Mouse (Mus musculus) kidney, adult 2 months (tissue): ENCODE measurements at regions not wholly inside any gene's neighbourhood (a gene's known extent, or its start where the extent isn't known, plus 50 kb on each side); places are given as distances from the start of the nearest gene placed in this dataset.

Experiments used
- DNase-seq: peaks from one replicate; pipeline ENCODE4 v3.0.0; 2021
- H3K27ac ChIP-seq: fragments of 200-500 bp; 2 replicates; pipeline ENCODE4 v1.5.1; 2012; ENCODE audit warnings: low read depth, low read length, control low read depth, inconsistent platforms; ENCODE audit not compliant: insufficient read depth
- H3K27me3 ChIP-seq: fragments of 200-500 bp; replicated peaks from 2 replicates; pipeline ENCODE4 v1.6.1; 2012; ENCODE audit warnings: mild to moderate bottlenecking, moderate library complexity, low read length, inconsistent platforms; ENCODE audit not compliant: control insufficient read depth, insufficient read depth
- H3K36me3 ChIP-seq: fragments of 200-500 bp; 2 replicates; pipeline ENCODE4 v1.6.1; 2012; ENCODE audit warnings: mild to moderate bottlenecking, moderate library complexity, low read length, inconsistent platforms; ENCODE audit not compliant: control insufficient read depth, insufficient read depth
- H3K4me1 ChIP-seq: fragments of 200-500 bp; 2 replicates; pipeline ENCODE4 v1.6.1; 2011; ENCODE audit warnings: low read length; ENCODE audit not compliant: control insufficient read depth, insufficient read depth
- H3K4me3 ChIP-seq: fragments of 200-500 bp; 2 replicates; pipeline ENCODE4 v1.5.1; 2011; ENCODE audit warnings: mild to moderate bottlenecking, low read depth, low read length, control low read depth; ENCODE audit not compliant: insufficient read depth
- CTCF ChIP-seq: fragments of 200-500 bp; conservative IDR thresholded peaks from 2 replicates; pipeline ENCODE4 v1.5.1; 2011; ENCODE audit warnings: low read depth, mild to moderate bottlenecking, control low read depth, low read length, moderate library complexity, mixed read lengths; ENCODE audit not compliant: insufficient read depth, insufficient read length
- POLR2A ChIP-seq: fragments of 200-500 bp; IDR thresholded peaks from one replicate; pipeline ENCODE4 v1.6.1; 2011; ENCODE audit warnings: low read depth, low read length, control low read depth
- WGBS: fragments of 180-500 bp; shearing (Covaris S2); methylation state at CpG from one replicate; pipeline ENCODE4 v1.1.7; 2018; 5-methylcytosine and 5-hydroxymethylcytosine counted together

DNA sequence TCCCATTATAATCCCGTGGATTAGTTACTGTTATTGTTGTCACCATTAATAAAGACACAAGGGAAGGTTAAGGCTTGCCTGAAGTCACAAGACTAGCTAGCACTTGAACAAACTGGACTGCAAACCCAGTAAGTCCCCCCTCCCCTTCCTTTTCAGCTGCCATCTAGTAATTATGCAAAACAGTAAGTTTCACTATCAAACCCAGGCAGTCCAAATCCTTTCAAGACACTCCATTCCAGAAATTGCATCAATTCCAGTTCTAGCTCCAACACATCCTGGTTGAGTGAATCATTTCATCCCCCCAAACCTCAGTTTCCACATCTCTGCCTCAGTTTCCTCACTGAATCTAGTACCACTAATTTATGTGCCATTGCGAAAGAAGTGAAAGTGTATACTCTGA, 129.7 kb upstream of the Plxnc1 start:
- DNase-seq, result peak; percentile 7
- H3K27ac ChIP-seq, result no peak overlapping the region
- WGBS, result 74% methylated on average over 2 of the region's 2 CpGs
- no peak overlapping the region for H3K4me3 ChIP-seq
- TF ChIP-seq CTCF (no peak), POLR2A (no peak)
- no peaks in the 10 kb centered on the region; the same call in 1 of the 2 replicates for H3K4me1 ChIP-seq
- no peaks in the 10 kb centered on the region for H3K27me3 ChIP-seq
- H3K36me3 ChIP-seq, result no peaks in the 10 kb centered on the region

DNA sequence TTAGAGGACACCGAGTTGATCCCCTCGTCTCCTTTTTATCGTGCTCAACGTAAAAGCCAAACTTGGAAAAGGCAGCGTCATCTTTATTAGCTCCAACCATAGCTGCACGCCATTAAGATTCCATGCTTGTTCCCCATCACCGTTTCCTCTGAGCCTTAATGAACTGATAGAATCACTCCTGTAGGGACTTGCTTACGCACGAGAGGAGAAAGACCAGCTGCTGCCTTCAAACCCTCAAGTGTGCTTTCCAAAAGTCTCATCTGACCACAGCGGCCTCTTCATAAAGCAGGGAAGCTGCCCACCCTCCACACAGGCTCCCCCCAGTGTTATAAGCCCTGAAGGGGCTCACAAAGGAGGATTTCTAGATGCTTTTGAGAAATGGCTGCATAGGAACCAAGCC, 123.3 kb upstream of the Plxnc1 start:
- no peak for DNase-seq
- Histone ChIP-seq H3K36me3 (no peaks in the 10 kb centered on the region), H3K27me3 (no peaks in the 10 kb centered on the region), H3K4me1 (no peaks in the 10 kb centered on the region), H3K4me3 (no peak overlapping the region), H3K27ac (no peak overlapping the region)
- 82% methylated on average over 10 of the region's 10 CpGs for WGBS
- TF ChIP-seq CTCF (no peak), POLR2A (no peak)

DNA sequence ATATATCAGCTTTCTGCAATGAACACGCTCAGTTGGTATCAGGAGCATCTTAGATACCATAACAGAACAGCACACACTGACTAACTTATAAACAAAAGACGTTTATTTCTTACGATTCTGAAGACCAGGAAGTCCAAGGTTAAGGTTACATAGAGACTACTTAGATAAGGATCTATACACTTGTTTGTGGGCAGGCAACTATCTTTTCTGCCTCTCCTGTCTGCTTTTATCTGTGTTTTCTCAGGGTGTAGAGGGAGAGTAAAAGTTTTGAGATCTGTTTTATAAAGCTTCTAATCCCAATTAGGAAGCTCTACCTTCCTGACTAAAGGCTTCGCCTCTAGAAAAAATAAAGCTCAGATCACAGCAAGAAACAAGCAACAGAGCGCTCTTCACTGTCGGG, 122.1 kb upstream of the Plxnc1 start:
- Histone ChIP-seq H3K27me3 (no peaks in the 10 kb centered on the region), H3K4me1 (no peaks in the 10 kb centered on the region), H3K4me3 (no peak overlapping the region), H3K27ac (no peak overlapping the region), H3K36me3 (no peaks in the 10 kb centered on the region)
- 68% methylated on average over 6 of the region's 6 CpGs for WGBS
- TF ChIP-seq POLR2A, result no peak
- DNase-seq, result no peak

DNA sequence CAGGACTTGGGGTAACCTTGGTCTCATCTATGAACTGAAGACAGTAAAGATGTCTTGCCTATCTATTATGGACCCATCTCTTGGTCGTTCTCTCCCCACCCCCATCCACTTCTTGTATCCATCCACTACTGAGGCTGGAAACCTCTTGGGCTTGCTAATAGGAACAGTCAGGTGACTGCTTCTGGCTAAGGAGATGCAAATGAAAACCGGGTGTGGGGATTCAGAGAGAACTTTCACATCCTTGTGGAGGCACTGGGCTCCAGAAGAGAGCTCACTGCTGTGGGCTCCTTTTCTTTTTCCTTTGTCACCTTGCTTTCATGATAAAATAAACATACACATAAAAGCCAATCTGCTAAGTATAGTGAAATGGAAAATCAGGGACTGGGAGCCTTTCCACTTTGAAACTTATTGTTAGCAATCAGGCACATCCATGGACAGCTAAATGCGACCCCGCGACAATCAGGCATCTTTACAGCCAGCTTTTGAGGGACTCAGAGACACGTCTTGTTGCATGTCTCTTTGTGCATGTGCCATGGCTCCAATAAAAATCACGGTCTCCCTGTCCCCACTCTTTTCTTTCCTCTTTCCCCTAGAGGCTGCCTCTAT, 115.0 kb upstream of the Plxnc1 start:
- 76% methylated on average over 7 of the region's 7 CpGs for WGBS
- H3K27ac ChIP-seq, result no peak overlapping the region
- TF ChIP-seq CTCF (no peak), POLR2A (no peak)

DNA sequence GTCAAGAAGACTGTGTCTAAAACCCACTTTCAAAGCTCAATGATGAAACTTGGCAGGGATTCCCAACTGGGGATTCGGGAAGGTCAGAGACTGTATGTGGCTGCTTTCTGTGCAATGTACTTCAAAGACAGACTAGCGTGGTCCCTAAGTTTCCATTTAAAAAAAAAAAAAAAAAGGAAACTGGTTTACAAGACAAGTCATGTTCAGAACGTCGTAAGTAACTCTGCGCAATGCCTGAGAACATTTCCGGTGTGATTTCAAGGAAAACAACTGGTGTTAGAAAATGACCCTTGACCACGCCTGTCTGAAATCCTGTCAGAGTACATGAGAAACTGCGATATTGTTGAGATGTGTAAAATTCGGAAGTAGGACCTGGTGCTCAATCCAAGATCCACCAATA, 114.4 kb upstream of the Plxnc1 start:
- WGBS, result 60% methylated on average over 9 of the region's 9 CpGs
- Histone ChIP-seq H3K4me3 (no peak overlapping the region), H3K27me3 (no peaks in the 10 kb centered on the region), H3K27ac (no peak overlapping the region), H3K36me3 (no peaks in the 10 kb centered on the region), H3K4me1 (no peaks in the 10 kb centered on the region)
- no peak for TF ChIP-seq CTCF
- TF ChIP-seq POLR2A, result no peak
- DNase-seq, result peak; percentile 48

More for the DNA sequence above, 115.0 kb upstream of the Plxnc1 start:
- Histone ChIP-seq H3K27me3 (no peaks in the 10 kb centered on the region), H3K4me3 (no peak overlapping the region), H3K4me1 (no peaks in the 10 kb centered on the region), H3K36me3 (no peaks in the 10 kb centered on the region)
- no peak for DNase-seq

DNA sequence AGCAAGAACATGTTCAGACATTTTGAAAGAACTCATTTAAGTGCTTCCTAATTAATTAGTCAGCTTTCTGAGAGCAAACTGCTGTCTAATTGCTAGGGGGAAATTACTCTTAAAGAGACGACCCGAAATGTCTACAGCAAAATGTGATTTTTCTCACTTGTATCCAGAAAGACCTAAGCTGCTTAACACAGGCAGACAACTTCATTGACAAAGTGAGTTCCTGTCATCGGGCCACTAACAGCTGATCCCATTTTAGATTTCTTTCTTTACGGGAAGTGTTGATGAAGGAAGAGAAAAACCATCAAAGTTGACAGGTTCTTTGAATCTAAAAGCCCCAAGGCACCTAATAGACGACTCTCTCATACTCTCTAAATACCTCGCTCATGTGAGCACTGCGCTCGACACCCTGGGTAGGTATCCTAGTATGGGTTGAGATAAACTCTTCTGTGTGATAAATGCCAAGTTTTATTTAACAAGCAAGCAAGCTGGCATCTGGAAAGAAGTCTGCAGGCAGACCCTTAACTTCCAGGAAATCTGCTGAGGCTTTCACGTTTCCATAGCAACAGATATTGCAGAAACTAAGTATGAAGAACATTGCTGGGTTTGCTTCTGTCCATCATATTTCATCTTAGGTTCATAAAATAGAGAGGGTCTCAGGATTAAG, 112.5 kb upstream of the Plxnc1 start:
- WGBS, result 79% methylated on average over 9 of the region's 9 CpGs
- TF ChIP-seq CTCF (no peak), POLR2A (no peak)
- Histone ChIP-seq H3K4me1 (no peaks in the 10 kb centered on the region), H3K36me3 (no peaks in the 10 kb centered on the region), H3K4me3 (no peak overlapping the region), H3K27ac (no peak overlapping the region), H3K27me3 (no peaks in the 10 kb centered on the region)
- no peak for DNase-seq

DNA sequence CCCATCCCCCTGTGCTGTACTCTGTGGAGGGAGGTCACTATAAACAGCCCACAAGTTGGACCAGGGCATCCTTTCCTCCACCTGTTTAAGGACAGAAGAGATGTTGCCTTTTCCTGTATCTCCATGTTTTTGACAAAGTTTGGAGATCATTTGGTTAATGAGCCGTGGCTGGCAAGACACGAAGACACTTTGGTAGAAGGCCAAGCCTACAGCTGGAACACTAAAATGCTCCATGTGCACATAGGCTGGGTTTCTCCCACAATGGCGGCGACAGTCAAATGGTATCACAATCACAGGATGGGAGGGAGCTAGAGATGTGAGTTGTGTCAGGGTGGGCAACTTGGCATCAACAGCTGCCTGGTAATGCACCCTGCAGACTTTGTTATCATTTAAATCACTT, 111.9 kb upstream of the Plxnc1 start:
- TF ChIP-seq POLR2A (no peak), CTCF (no peak)
- Histone ChIP-seq H3K27me3 (no peaks in the 10 kb centered on the region), H3K4me1 (no peaks in the 10 kb centered on the region), H3K36me3 (no peaks in the 10 kb centered on the region), H3K27ac (no peak overlapping the region), H3K4me3 (no peak overlapping the region)
- no peak for DNase-seq
- 68% methylated on average over 4 of the region's 4 CpGs for WGBS
